Mouse (Mus musculus) gastrocnemius, adult 8-10 months (tissue): ENCODE results near the gene Rnf151. TPM values are rescaled to one million over a fixed set of nuclear protein-coding genes. Genes with fewer than 3 reads are reported as not detected.
A peak's percentile ranks its signal among the peaks of the same experiment; 100 is the strongest.

Source experiments
- DNase-seq, 2 experiments: peaks; one replicate each; pipeline ENCODE4 v3.0.0; 2022; ENCODE audit warnings: low spot score in 2 of 2
- total RNA-seq, 4 experiments: library from RNA; stranded (reverse); gene quantifications; 2 replicates each; pipeline ENCODE4 v1.2.4; 2022

Gene Rnf151
- total RNA-seq, 4 experiments from 2014 or later, result not detected

- peak; percentile 84 for DNase-seq
These were observed 10.7 kb downstream of the Rnf151 start, which contains the start of gene Tbl3 for GRCm38 (mm10) chr17:24706982-24707800. Gene Tbl3 (minus strand): TSS chr17:24707660.

GRCm38 (mm10) chr17:24705821-24706220 lies 12.0 kb downstream of the Rnf151 start:
- no peak for DNase-seq

GRCm38 (mm10) chr17:24701251-24701650 lies 16.6 kb downstream of the Rnf151 start:
- DNase-seq, result no peak

GRCm38 (mm10) chr17:24699473-24699872 lies 18.4 kb downstream of the Rnf151 start:
- DNase-seq, result no peak

GRCm38 (mm10) chr17:24698715-24699114 lies 19.1 kb downstream of the Rnf151 start:
- no peak for DNase-seq

- DNase-seq, result no peak
These were observed 19.9 kb downstream of the Rnf151 start for GRCm38 (mm10) chr17:24697985-24698384.

- peak; percentile 80 to 84 for DNase-seq
These were observed 21.7 kb downstream of the Rnf151 start, which contains the start of the genes Gfer and Noxo1 for GRCm38 (mm10) chr17:24696011-24696697. Gene Gfer (minus strand): TSS chr17:24696156. Gene Noxo1 (plus strand): TSS chr17:24696234.

- peak in 1 of 2 experiments; percentile 15 for DNase-seq
These were observed 22.4 kb downstream of the Rnf151 start for GRCm38 (mm10) chr17:24695326-24696010.

GRCm38 (mm10) chr17:24692385-24692784 lies 25.5 kb downstream of the Rnf151 start:
- DNase-seq, result no peak

- DNase-seq, result no peak
These were observed 28.4 kb downstream of the Rnf151 start, which contains the start of gene Syngr3 for GRCm38 (mm10) chr17:24689251-24690081. Gene Syngr3 (minus strand): TSS chr17:24689955.

GRCm38 (mm10) chr17:24687599-24687998 lies 30.3 kb downstream of the Rnf151 start:
- no peak for DNase-seq

- DNase-seq, result peak; percentile 31 to 49
These were observed 30.7 kb downstream of the Rnf151 start for GRCm38 (mm10) chr17:24687146-24687595.

- DNase-seq, result no peak
These were observed 31.3 kb downstream of the Rnf151 start for GRCm38 (mm10) chr17:24686514-24686913.

- DNase-seq, result no peak
These were observed 40.3 kb downstream of the Rnf151 start for GRCm38 (mm10) chr17:24677500-24678080.

- DNase-seq, result no peak
These were observed 41.0 kb downstream of the Rnf151 start for GRCm38 (mm10) chr17:24676877-24677276.

- no peak for DNase-seq
These were observed 41.7 kb downstream of the Rnf151 start for GRCm38 (mm10) chr17:24676187-24676586.

- DNase-seq, result no peak
These were observed 43.6 kb downstream of the Rnf151 start for GRCm38 (mm10) chr17:24674277-24674676.

GRCm38 (mm10) chr17:24672141-24672540 lies 45.7 kb downstream of the Rnf151 start:
- no peak for DNase-seq

GRCm38 (mm10) chr17:24671346-24671745 lies 46.5 kb downstream of the Rnf151 start:
- no peak for DNase-seq

- no peak for DNase-seq
These were observed 47.5 kb downstream of the Rnf151 start for GRCm38 (mm10) chr17:24670246-24670844.
